Mouse (Mus musculus): ENCODE data around the gene BC005624.

DNA sequence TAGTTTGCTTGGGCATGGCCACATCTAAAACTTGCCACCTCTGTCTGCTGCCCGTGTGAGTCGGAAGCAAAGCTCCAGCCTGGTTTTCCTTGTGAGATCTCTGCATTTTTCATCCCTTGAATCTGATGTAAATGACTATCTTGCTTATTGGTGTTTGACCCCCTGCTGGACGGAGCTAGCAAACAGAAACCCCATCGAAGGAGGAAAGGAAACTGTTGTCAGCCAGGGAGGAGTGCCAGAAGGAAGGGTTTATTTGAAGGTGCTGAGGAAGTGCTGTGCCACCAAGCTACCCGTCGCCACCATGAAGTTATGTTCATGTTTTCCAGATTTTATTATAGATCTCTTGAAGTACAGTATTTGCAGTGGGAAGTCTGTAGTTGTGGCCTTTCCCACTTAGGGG lies 27.2 kb downstream of the BC005624 start:
- no peak for TF ChIP-seq POLR2A (IDR thresholded peaks at IDR 0.05; ENCODE audit: borderline replicate concordance, insufficient read depth, low read length)
- TF ChIP-seq CTCF (IDR thresholded peaks at IDR 0.05; ENCODE audit: borderline replicate concordance, insufficient read depth, low read depth, low read length): no peak

Data from cerebellum, adult 2 months (tissue).